Mouse (Mus musculus) brain, embryonic 14.5 days (tissue): Measurements from ENCODE around the gene Dcdc2c.

ENCODE experiments used
- CTCF ChIP-seq: fragments of 200-500 bp; IDR thresholded peaks from 2 replicates; pipeline ENCODE4 v1.5.1; 2012; ENCODE audit warnings: inconsistent platforms, mild to moderate bottlenecking, moderate library complexity, borderline replicate concordance; ENCODE audit not compliant: insufficient read depth, insufficient read length; ENCODE audit errors: extremely low read depth
- POLR2A ChIP-seq: fragments of 200-500 bp; IDR thresholded peaks from 2 replicates; pipeline ENCODE4 v1.6.1; 2012; ENCODE audit warnings: mild to moderate bottlenecking, inconsistent platforms, borderline replicate concordance; ENCODE audit not compliant: poor library complexity, insufficient read depth, insufficient read length, severe bottlenecking; ENCODE audit errors: extremely low read depth

DNA sequence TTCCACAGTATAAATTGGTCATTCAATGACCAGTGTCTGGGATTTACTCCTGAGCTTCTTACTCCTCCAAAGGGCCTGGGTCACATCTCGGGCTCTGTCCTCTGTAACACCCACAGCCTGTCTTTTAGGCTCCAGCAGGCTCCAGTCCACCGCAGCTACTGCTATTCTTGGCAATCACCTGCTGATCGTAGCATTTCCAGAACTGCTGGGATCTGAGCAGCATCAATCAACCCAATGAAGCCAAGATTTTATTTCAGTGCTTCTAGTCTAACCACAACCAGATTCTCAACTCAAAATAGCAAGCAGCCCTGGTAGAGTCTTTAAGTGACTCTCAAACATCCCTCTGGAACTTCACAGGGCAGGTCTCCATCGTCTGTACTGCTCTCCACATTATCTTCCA lies 3.3 kb downstream of the Dcdc2c start:
- no peak for TF ChIP-seq POLR2A
- no peak for TF ChIP-seq CTCF
